ENCODE assay signal across 12 mouse cellular contexts in the genomic region with DNA sequence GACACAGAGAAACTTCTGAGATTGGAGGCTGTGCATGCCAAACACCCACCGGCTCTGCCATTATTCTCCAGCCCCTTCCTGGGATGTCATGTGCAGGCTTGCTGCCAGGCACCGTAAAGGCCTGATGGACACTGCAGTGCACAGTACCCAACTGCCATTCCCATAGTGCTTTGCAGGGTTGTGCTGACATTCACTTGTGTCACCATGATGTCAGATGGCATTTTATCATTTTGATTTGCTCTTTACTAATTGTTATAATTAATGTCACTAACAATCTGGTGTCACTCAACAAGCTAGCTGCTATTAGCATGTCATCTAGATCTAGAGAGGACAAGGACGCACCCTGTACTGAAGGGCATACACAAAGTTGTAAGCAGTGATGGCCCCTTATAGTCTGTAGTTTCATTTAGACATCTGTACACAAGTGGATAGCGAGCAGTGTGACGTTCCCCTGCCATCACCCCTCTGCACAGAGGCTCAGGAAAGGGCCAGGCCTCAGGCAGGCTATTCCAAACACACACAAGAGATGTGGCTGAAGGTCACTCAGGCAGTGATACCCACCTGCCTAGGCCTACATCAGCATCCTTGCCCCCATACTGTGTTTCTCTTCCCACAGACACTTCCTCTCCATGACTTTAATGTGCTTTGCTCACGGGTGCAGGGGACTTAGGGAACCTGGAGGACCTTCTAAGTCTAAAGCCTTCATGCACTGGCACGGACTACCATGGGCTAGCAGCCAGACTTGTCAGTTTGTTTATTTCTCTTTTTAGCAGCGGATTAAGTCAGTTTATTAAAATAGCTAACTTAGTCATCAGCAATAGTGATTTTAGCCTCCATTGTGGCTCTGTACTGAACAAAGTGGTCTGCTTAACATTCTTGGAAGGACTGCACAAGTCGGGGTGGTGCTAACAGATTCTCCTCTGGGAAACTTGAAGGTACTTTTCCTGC.
A peak's percentile ranks its signal among the peaks of the same experiment; 100 is the strongest.
DNase-seq lines count a peak whose midpoint lies in the region; ATAC-seq and TF ChIP-seq lines count a peak whose summit lies in the region.
"Had no signal": no experiment of that assay in that cellular context is flagged by ENCODE, and none has a peak within 500 bp of the region (broad histone marks: within the 10 kb centered on the region; RNA-seq: fewer than 3 reads in every experiment).

No protein-coding gene starts in this region.

- TF ChIP-seq CTCF in liver, adult 2 months (IDR thresholded peaks at IDR 0.05; ENCODE audit: low read depth, low read length): no peak

- no peak overlapping the region for H3K9ac ChIP-seq in liver, adult 2 months (ENCODE audit: low read depth, low read length)
- no peak overlapping the region for H3K9ac ChIP-seq in liver, embryonic 11.5 days (ENCODE audit: low read depth, low read length)
- H3K9ac ChIP-seq in stomach, embryonic 16.5 days (ENCODE audit: low read length): no peak overlapping the region; the same call in 1 of the 2 replicates
- no peak overlapping the region for H3K9ac ChIP-seq in forebrain, embryonic 11.5 days (ENCODE audit: low read length)
- H3K9ac ChIP-seq: liver, embryonic 15.5 days had no signal

- H3K27ac ChIP-seq in liver, adult 2 months (replicated peaks; ENCODE audit: insufficient read depth, low read depth, low read length): no peak overlapping the region; the same call in 1 of the 2 replicates
- H3K27ac ChIP-seq in liver, embryonic 11.5 days (ENCODE audit: low read depth, low read length): no peak overlapping the region
- H3K27ac ChIP-seq in stomach, embryonic 16.5 days (ENCODE audit: low read length): 0 out of 2 replicates have a peak overlapping the region, but pooled peaks have one; percentile 2
- no peak overlapping the region for H3K27ac ChIP-seq in forebrain, embryonic 11.5 days (ENCODE audit: low read depth, low read length)
- H3K27ac ChIP-seq: liver, embryonic 15.5 days had no signal

- H3K4me2 ChIP-seq in liver, embryonic 11.5 days: no peak overlapping the region
- H3K4me2 ChIP-seq in stomach, embryonic 16.5 days (ENCODE audit: low read depth, low read length): no peak overlapping the region
- no peak overlapping the region for H3K4me2 ChIP-seq in forebrain, embryonic 11.5 days (ENCODE audit: low read depth, low read length, severe bottlenecking)
- H3K4me2 ChIP-seq: liver, embryonic 15.5 days had no signal

- peaks cover 9% of the 10 kb centered on the region for H3K4me1 ChIP-seq in liver, adult 2 months (ENCODE audit: control insufficient read depth, insufficient read depth, low read length)
- H3K4me1 ChIP-seq in liver, embryonic 11.5 days (replicated peaks; ENCODE audit: control insufficient read depth, insufficient read depth, low read length): peaks cover 16% of the 10 kb centered on the region
- H3K4me1 ChIP-seq in stomach, embryonic 16.5 days (ENCODE audit: control insufficient read depth, insufficient read depth, low read length): peaks cover 12% of the 10 kb centered on the region
- H3K4me1 ChIP-seq in forebrain, embryonic 11.5 days (replicated peaks; ENCODE audit: control insufficient read depth, insufficient read depth, low read length): peaks cover 2% of the 10 kb centered on the region; the same call in 1 of the 2 replicates

- H3K79me2 ChIP-seq in liver, adult 2 months (ENCODE audit: control insufficient read depth, insufficient read depth, low read length): peaks cover 14% of the 10 kb centered on the region; the same call in 1 of the 2 replicates

- no peak for TF ChIP-seq POLR2A in liver, adult 2 months (IDR thresholded peaks at IDR 0.05; ENCODE audit: extremely low read depth, insufficient read depth, low read length)

- H3K36me3 ChIP-seq in liver, adult 2 months (ENCODE audit: control insufficient read depth, insufficient read depth, low read length): no peaks in the 10 kb centered on the region; the same call in 1 of the 2 replicates
- H3K36me3 ChIP-seq in liver, embryonic 11.5 days (ENCODE audit: control insufficient read depth, insufficient read depth, low read length): no peaks in the 10 kb centered on the region
- no peaks in the 10 kb centered on the region; the same call in 1 of the 2 replicates for H3K36me3 ChIP-seq in stomach, embryonic 16.5 days (ENCODE audit: control insufficient read depth, insufficient read depth, low read length)
- H3K36me3 ChIP-seq in forebrain, embryonic 11.5 days (ENCODE audit: control insufficient read depth, insufficient read depth, low read length): no peaks in the 10 kb centered on the region

- ATAC-seq in liver, embryonic 11.5 days (replicated peaks; ENCODE audit: low FRiP score): no peak
- ATAC-seq in stomach, embryonic 16.5 days (ENCODE audit: insufficient read depth, low FRiP score): peak; percentile 66; the same call in 1 of the 2 replicates
- no peak for ATAC-seq in forebrain, embryonic 11.5 days (replicated peaks; ENCODE audit: low FRiP score)

- WGBS in liver, adult 2 months: 58% methylated on average over 9 of the region's 9 CpGs
- WGBS in liver, embryonic 11.5 days: 80% methylated on average over 9 of the region's 9 CpGs
- 51% methylated on average over 9 of the region's 9 CpGs for WGBS in stomach, embryonic 16.5 days
- WGBS in forebrain, embryonic 11.5 days: 91% methylated on average over 9 of the region's 9 CpGs

- no peaks in the 10 kb centered on the region for H3K27me3 ChIP-seq in liver, adult 2 months (ENCODE audit: control insufficient read depth, insufficient read depth, low read length)
- no peaks in the 10 kb centered on the region for H3K27me3 ChIP-seq in liver, embryonic 11.5 days (replicated peaks; ENCODE audit: control insufficient read depth, insufficient read depth, low read length)
- no peaks in the 10 kb centered on the region for H3K27me3 ChIP-seq in stomach, embryonic 16.5 days (ENCODE audit: control insufficient read depth, insufficient read depth, low read length)
- H3K27me3 ChIP-seq in forebrain, embryonic 11.5 days (ENCODE audit: control insufficient read depth, insufficient read depth, low read length): no peaks in the 10 kb centered on the region
- H3K27me3 ChIP-seq: liver, embryonic 15.5 days had no signal

- no peak overlapping the region for H3K4me3 ChIP-seq in liver, adult 2 months (ENCODE audit: insufficient read depth, low read depth, low read length)
- H3K4me3 ChIP-seq in liver, embryonic 11.5 days (ENCODE audit: low read depth, low read length): no peak overlapping the region
- no peak overlapping the region for H3K4me3 ChIP-seq in stomach, embryonic 16.5 days (replicated peaks; ENCODE audit: low read length)
- H3K4me3 ChIP-seq in forebrain, embryonic 11.5 days (ENCODE audit: low read depth, low read length): no peak overlapping the region
- H3K4me3 ChIP-seq: liver, embryonic 15.5 days had no signal

- 0 out of 2 replicates have a peak, but pooled peaks cover 5% of the 10 kb centered on the region for H3K9me3 ChIP-seq in liver, embryonic 11.5 days (ENCODE audit: control insufficient read depth, low read length)
- peaks cover 5% of the 10 kb centered on the region; the same call in 1 of the 2 replicates for H3K9me3 ChIP-seq in stomach, embryonic 16.5 days (replicated peaks; ENCODE audit: control insufficient read depth, low read length)
- no peaks in the 10 kb centered on the region; the same call in 1 of the 2 replicates for H3K9me3 ChIP-seq in forebrain, embryonic 11.5 days (ENCODE audit: control insufficient read depth, low read length)
- H3K9me3 ChIP-seq: G1E; liver, embryonic 15.5 days had no signal

- peak; percentile 60 for DNase-seq in liver, adult 2 months (ENCODE audit: extremely low read depth, low read depth, low spot score)
- no peak for DNase-seq in liver, embryonic 11.5 days (ENCODE audit: low spot score)
- DNase-seq in gastrocnemius, postnatal 25 days: peak; percentile 21
- DNase-seq in heart, postnatal 4 days: peak; percentile 76
- no peak for DNase-seq in forebrain, embryonic 11.5 days (ENCODE audit: low spot score)
- DNase-seq in thymus, postnatal 0 days (ENCODE audit: low spot score): no peak
- DNase-seq: embryo, embryonic 11 days; kidney, adult 11 months; right cerebral cortex, postnatal 25 days had no signal

Comparison
In these comparisons a context has a peak if more than half of its experiments do, and no peak if none do; other contexts are left out.
1. DNase-seq: peak in liver, adult 2 months (single experiment), gastrocnemius, postnatal 25 days (single experiment) and heart, postnatal 4 days (single experiment); none in liver, embryonic 11.5 days (single experiment), forebrain, embryonic 11.5 days (single experiment) and thymus, postnatal 0 days (single experiment).